Mouse (Mus musculus): ENCODE measurements around the gene Trim3. TPM values are rescaled to one million over a fixed set of nuclear protein-coding genes. Genes with fewer than 3 reads are reported as not detected.

Gene Trim3
- polyA plus RNA-seq, 1 experiment from 2014 or later = 3.7 TPM

DNA sequence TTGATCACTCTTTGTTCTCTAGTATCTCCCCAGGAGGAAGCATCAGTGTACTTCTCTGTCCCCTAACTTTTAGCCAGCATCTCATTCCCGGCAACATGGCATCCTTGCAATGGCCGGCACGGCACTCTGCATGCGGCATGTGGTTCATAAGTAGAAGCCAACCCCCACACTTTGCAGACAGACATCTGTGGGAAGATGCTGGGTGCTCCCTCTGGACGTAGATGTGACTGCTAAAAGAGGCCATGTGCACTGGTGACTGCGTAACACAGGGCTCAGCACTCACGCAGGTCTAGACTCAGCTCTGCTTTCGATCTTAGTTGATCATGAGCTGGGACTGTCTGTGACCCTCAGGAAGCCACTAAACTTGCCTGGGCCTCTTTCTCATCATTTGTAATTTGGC, 60.4 kb downstream of the Trim3 start:
- no peaks in the 10 kb centered on the region for H3K9me3 ChIP-seq (replicated peaks)
- WGBS (ENCODE audit: insufficient replicate concordance) = 77% methylated on average over 8 of the region's 8 CpGs
- no peak overlapping the region for H3K4me2 ChIP-seq
- ATAC-seq (ENCODE audit: low read depth) (no peak), DNase-seq (no peak)
- no peak overlapping the region for H3K27ac ChIP-seq
- no peaks in the 10 kb centered on the region for H3K36me3 ChIP-seq
- no peak overlapping the region for H3K4me3 ChIP-seq (replicated peaks)
- no peak overlapping the region for H3K9ac ChIP-seq
- peaks cover 5% of the 10 kb centered on the region; the same call in 1 of the 2 replicates for H3K27me3 ChIP-seq
- no peaks in the 10 kb centered on the region for H3K4me1 ChIP-seq (replicated peaks)

DNA sequence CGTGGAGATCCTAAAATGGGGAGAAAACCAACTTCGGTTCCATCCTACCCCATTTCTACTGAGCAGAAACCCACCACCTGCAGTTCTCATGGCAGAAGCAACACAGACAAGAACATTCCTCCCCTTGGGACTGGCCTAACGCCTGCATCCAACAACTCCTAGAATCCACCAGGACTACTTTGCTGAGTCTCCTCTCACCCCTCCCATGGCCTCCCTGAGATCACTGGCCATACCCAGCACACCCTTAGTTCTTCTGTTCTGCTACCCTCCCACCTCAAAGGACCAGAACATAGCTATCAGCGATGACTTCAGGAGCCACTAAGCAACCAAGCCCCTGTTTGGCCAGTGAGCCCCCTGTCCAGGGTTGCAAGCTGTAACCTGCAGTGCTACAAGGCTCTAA, 62.6 kb downstream of the Trim3 start:
- DNase-seq (no peak), ATAC-seq (ENCODE audit: low read depth) (no peak)
- WGBS (ENCODE audit: insufficient replicate concordance) = 53% methylated on average over 4 of the region's 4 CpGs
- Histone ChIP-seq H3K4me2 (no peak overlapping the region), H3K4me1 (replicated peaks) (no peaks in the 10 kb centered on the region), H3K27me3 (peaks cover 5% of the 10 kb centered on the region; the same call in 1 of the 2 replicates), H3K36me3 (no peaks in the 10 kb centered on the region), H3K27ac (no peak overlapping the region), H3K9ac (no peak overlapping the region), H3K4me3 (replicated peaks) (no peak overlapping the region), H3K9me3 (replicated peaks) (no peaks in the 10 kb centered on the region)

DNA sequence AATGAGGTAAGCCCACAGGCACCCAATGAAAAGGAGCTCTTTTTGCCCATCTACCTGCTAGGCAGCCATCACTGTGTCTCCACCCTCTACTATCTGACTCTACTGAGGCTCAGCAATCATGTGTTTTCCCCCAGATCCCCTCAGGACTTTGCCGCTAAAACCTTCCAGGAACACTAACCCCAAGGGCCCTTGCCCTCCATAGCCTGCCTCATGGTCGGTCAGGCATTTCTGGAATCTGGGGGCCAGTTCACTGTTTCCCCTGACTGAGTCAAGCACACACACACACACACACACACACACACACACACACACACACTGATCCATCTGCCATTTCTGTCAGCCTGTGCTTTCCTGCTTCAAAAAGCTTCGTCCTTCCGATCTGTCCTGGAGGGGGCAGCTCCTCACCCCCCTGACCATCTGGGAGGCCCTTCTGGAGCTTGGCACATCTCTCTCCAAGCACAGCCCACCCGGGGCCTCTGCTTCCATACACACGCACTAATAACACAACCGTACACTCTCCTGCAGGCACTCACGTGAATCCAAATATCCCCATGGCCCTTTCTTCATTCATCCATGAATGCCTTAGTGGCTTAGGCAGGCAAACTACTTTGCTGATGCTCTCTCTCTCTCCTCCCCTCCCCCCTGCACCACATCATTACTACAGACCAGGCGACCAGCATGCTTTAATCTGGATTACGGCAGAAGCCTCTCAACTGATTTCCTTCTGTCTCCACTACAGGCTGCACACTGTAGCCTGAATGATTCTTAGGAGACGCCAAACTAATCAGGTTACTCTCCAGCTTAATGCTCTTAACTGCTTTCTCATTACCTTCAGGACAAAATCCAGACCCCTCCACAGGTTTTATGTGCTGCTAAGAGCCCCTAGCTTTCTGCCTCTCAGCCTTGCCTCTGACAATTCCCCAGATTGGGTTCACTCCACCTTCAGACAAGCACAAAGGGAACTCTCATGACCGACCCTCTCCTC, 63.6 kb downstream of the Trim3 start:
- Histone ChIP-seq H3K4me2 (no peak overlapping the region), H3K27me3 (peaks cover 5% of the 10 kb centered on the region; the same call in 1 of the 2 replicates), H3K4me3 (replicated peaks) (no peak overlapping the region), H3K27ac (no peak overlapping the region), H3K9ac (no peak overlapping the region), H3K4me1 (replicated peaks) (no peaks in the 10 kb centered on the region), H3K9me3 (replicated peaks) (no peaks in the 10 kb centered on the region), H3K36me3 (no peaks in the 10 kb centered on the region)
- 49% methylated on average over 12 of the region's 12 CpGs for WGBS (ENCODE audit: insufficient replicate concordance)
- no peak for DNase-seq
- no peak for ATAC-seq (ENCODE audit: low read depth)

DNA sequence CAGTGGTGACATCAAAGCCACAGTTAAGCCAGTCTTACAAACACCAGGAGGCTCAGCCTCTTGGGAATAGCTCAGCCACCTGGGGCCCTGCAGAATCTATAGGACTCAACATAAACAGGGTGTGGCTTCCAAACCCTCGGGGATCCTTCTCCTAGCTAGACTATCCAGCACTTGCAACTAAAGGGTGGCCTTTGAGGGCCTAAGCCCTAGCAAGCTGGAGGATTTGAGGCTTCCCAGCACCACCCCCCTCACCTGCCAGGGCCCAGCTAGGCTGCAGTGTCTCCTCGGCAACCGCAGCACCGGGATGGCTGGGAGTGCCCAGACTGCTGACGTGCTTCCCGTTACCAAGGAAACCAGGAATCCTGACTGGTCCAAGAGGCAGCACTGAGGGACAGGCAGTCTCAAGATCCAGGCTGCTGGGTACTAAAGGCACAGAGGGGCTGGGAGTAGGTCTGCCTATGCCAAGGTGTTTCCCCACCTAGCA, 64.3 kb downstream of the Trim3 start:
- no peak overlapping the region for H3K9ac ChIP-seq
- WGBS (ENCODE audit: insufficient replicate concordance) = 26% methylated on average over 6 of the region's 6 CpGs
- H3K4me3 ChIP-seq (replicated peaks) = no peak overlapping the region
- H3K27ac ChIP-seq = no peak overlapping the region
- no peaks in the 10 kb centered on the region for H3K9me3 ChIP-seq (replicated peaks)
- H3K27me3 ChIP-seq = peaks cover 5% of the 10 kb centered on the region; the same call in 1 of the 2 replicates
- H3K4me2 ChIP-seq = no peak overlapping the region
- ATAC-seq (ENCODE audit: low read depth) (0 out of 2 replicates have a peak, but pooled peaks have one; percentile 9), DNase-seq (no peak)
- H3K4me1 ChIP-seq (replicated peaks) = no peaks in the 10 kb centered on the region
- no peaks in the 10 kb centered on the region for H3K36me3 ChIP-seq

DNA sequence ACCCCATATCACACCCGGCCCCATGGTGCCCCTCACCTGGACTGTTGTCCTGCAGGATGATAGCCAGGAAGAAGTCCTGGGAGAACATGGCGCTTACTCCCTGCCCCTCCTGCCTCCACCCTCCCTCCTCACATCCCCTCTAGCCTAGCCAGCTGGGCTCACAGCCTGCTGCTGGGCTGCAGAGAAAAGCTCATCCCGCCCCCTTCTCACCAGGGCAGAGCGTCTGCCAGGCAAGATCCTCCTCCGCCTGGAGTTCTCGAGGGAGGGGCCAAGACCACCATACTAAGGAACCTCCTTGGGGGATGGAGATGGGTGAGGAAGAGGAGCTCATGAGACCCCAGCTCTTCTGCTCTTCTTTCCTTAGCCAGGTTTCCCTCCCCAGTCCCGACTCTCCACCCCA, 64.8 kb downstream of the Trim3 start:
- Histone ChIP-seq H3K9me3 (replicated peaks) (no peaks in the 10 kb centered on the region), H3K27me3 (peaks cover 5% of the 10 kb centered on the region; the same call in 1 of the 2 replicates), H3K4me1 (replicated peaks) (no peaks in the 10 kb centered on the region), H3K4me3 (replicated peaks) (no peak overlapping the region), H3K9ac (no peak overlapping the region), H3K36me3 (no peaks in the 10 kb centered on the region), H3K4me2 (no peak overlapping the region), H3K27ac (no peak overlapping the region)
- ATAC-seq (ENCODE audit: low read depth) (no peak), DNase-seq (no peak)
- 39% methylated on average over 7 of the region's 7 CpGs for WGBS (ENCODE audit: insufficient replicate concordance)

DNA sequence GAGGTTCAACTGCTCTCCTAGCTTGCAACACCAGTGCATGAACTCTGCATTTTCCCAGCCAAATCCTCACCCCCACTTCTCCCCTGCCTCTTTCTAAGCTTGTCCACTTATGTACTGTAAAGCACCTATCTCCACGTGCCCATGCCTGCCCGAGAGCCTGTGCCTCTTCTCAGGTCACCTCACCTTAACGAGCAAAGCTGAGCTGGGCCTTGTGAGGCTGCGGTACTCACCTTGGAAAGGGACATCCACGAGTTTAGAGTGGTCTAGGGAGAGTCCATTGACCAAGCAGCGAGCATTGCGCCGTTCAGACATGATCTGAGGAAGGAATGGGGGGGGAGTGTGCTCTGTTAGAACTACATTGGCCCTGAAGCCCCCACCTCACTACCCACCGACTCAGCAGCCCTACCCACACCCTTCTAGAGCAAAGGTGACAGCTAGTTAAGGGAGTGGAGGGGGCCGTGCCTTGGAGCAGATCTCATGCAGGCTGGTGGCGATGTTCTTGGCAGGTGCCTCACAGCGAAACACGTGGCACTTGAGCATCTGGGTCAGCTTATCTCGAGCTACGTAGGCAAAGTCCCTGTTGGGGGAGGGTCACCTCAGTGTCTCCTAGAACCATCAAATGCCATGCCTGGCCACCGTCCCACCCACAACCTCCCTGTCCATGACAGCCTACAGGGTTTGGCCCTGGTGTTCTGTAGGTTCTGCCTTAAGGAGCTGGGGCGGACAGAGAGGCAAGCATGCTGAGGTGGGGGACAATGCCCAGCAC, 68.1 kb downstream of the Trim3 start:
- H3K27me3 ChIP-seq = peaks cover 5% of the 10 kb centered on the region; the same call in 1 of the 2 replicates
- no peak for DNase-seq
- H3K4me1 ChIP-seq (replicated peaks) = no peaks in the 10 kb centered on the region
- H3K9ac ChIP-seq = no peak overlapping the region
- H3K4me2 ChIP-seq = no peak overlapping the region
- no peaks in the 10 kb centered on the region for H3K36me3 ChIP-seq
- H3K4me3 ChIP-seq (replicated peaks) = no peak overlapping the region
- H3K27ac ChIP-seq = no peak overlapping the region
- no peaks in the 10 kb centered on the region for H3K9me3 ChIP-seq (replicated peaks)
- ATAC-seq (ENCODE audit: low read depth) = no peak
- WGBS (ENCODE audit: insufficient replicate concordance) = 62% methylated on average over 17 of the region's 17 CpGs

DNA sequence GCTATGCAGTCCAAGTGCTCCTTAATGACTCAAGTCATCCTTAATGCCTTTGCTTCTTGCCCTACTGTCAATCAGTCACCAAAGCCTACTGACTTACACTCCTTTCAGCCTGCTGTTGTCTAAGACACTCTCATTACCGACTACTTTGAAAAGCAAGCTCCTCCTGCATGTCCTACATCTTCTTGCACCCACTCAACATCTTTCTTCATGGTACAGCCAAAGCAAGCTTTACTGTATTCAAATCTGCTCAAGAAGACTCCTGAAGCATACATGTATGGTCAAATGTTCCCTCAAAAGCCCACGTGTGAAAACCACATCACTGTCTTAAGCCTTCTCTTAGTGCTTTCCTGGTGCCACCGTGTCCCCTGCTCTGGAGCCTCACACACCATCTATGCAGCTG, 70.0 kb downstream of the Trim3 start:
- Histone ChIP-seq H3K9me3 (replicated peaks) (no peaks in the 10 kb centered on the region), H3K4me3 (replicated peaks) (no peak overlapping the region), H3K27ac (no peak overlapping the region), H3K9ac (no peak overlapping the region), H3K36me3 (peaks cover 5% of the 10 kb centered on the region), H3K27me3 (no peaks in the 10 kb centered on the region), H3K4me1 (replicated peaks) (no peaks in the 10 kb centered on the region), H3K4me2 (no peak overlapping the region)
- DNase-seq (no peak), ATAC-seq (ENCODE audit: low read depth) (no peak)
- WGBS (ENCODE audit: insufficient replicate concordance) = 53% methylated on average over 3 of the region's 3 CpGs

DNA sequence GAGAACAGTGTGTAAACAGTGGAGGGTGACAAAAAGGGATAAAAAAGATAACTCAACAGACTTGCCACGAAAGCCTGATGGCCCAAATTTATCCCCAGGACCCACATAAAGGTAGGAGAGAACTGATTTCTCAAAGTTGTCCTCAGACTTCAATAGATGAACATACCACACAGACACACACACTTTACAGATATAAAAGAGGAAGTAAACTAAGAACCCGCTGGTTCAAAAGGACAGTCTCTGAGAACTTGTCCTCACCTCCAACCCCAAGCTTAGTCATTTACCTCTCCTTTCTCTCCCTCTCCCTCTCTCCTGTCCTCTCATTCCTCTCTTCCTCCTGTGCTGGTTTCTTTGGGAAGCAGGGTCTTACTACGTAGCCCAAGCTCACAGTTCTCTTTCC, 71.1 kb downstream of the Trim3 start:
- WGBS (ENCODE audit: insufficient replicate concordance) = 47% methylated on average over 3 of the region's 3 CpGs
- no peak for ATAC-seq (ENCODE audit: low read depth)
- H3K4me1 ChIP-seq (replicated peaks) = no peaks in the 10 kb centered on the region

DNA sequence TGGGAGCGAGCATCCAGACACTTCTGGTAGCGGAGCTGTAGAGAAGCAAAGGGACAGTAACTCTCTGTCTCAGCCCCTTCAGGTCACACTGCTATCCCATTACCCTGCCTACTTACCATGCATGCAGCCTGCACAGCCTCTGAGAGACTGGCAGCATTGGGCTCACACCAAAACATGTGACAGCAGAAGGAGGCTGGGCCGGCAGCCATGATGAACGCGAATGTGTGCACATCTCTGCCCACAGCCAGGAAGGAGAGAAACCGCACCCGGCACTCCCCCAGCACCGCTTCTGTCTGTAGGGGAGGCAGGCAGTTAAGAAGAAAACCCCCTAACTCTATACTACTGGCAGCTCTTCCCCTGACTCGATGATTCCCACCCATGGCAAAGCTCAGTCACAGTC, 74.4 kb downstream of the Trim3 start:
- H3K36me3 ChIP-seq = peaks cover 27% of the 10 kb centered on the region
- H3K9me3 ChIP-seq (replicated peaks) = no peaks in the 10 kb centered on the region
- H3K4me3 ChIP-seq (replicated peaks) = no peak overlapping the region
- H3K4me2 ChIP-seq = no peak overlapping the region
- DNase-seq = no peak
- H3K9ac ChIP-seq = no peak overlapping the region
- peaks cover 24% of the 10 kb centered on the region for H3K4me1 ChIP-seq (replicated peaks)
- H3K27ac ChIP-seq = no peak overlapping the region
- ATAC-seq (ENCODE audit: low read depth) = no peak
- WGBS (ENCODE audit: insufficient replicate concordance) = 71% methylated on average over 9 of the region's 9 CpGs
- H3K27me3 ChIP-seq = no peaks in the 10 kb centered on the region

More for the DNA sequence above, 71.1 kb downstream of the Trim3 start:
- no peak overlapping the region for H3K27ac ChIP-seq
- H3K4me2 ChIP-seq = no peak overlapping the region
- no peak overlapping the region for H3K4me3 ChIP-seq (replicated peaks)
- no peak overlapping the region for H3K9ac ChIP-seq
- H3K27me3 ChIP-seq = no peaks in the 10 kb centered on the region
- no peaks in the 10 kb centered on the region for H3K9me3 ChIP-seq (replicated peaks)
- peaks cover 16% of the 10 kb centered on the region for H3K36me3 ChIP-seq
- no peak for DNase-seq

DNA sequence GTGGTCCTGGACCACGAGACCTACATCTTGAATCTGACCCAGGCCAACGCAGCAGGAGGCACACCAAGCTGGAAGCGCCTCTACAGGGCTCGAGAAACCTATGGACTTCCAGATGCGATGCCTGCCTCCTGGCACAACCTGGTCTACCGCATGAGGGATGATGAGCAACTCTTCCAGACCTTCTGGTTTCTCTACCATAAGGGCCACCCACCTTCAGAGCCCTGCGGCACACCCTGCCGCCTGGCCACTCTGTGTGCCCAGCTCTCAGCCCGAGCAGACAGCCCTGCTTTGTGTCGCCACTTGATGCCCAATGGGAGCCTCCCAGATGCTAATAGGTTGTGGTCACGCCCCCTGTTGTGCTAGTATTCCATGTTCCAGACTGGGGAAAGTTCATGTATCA, 75.7 kb downstream of the Trim3 start:
- ATAC-seq (ENCODE audit: low read depth) = no peak
- Histone ChIP-seq H3K4me3 (replicated peaks) (no peak overlapping the region), H3K27ac (no peak overlapping the region), H3K9ac (no peak overlapping the region), H3K36me3 (peaks cover 27% of the 10 kb centered on the region), H3K9me3 (replicated peaks) (no peaks in the 10 kb centered on the region), H3K4me1 (replicated peaks) (peaks cover 33% of the 10 kb centered on the region), H3K4me2 (no peak overlapping the region), H3K27me3 (no peaks in the 10 kb centered on the region)
- DNase-seq = no peak
- 83% methylated on average over 11 of the region's 11 CpGs for WGBS (ENCODE audit: insufficient replicate concordance)

DNA sequence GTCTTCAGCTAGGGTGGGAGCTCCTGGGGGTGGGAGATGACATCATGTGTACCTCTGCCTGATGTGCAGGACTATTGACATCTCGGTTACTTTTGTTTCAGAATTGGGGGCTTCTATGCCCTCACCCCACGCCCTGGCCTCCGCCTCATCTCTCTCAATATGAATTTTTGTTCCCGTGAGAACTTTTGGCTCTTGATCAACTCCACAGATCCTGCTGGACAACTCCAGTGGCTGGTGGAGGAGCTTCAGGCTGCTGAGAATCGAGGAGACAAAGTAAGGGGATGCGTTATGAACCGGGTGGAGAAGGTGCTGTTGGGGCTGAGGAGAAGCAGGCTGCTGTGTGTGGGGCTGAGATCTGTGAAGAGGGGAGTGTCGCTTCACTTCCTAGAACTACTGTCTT, 77.0 kb downstream of the Trim3 start:
- no peak overlapping the region for H3K27ac ChIP-seq
- H3K9ac ChIP-seq = no peak overlapping the region
- H3K36me3 ChIP-seq = peaks cover 27% of the 10 kb centered on the region
- H3K4me3 ChIP-seq (replicated peaks) = no peak overlapping the region
- DNase-seq = no peak
- no peak for ATAC-seq (ENCODE audit: low read depth)
- no peak overlapping the region for H3K4me2 ChIP-seq
- H3K9me3 ChIP-seq (replicated peaks) = no peaks in the 10 kb centered on the region
- 83% methylated on average over 8 of the region's 8 CpGs for WGBS (ENCODE audit: insufficient replicate concordance)
- no peaks in the 10 kb centered on the region for H3K27me3 ChIP-seq
- H3K4me1 ChIP-seq (replicated peaks) = peaks cover 33% of the 10 kb centered on the region
